Mouse (Mus musculus): ENCODE measurements at regions not wholly inside any gene's neighbourhood (a gene's known extent, or its start where the extent isn't known, plus 50 kb on each side); places are given as distances from the start of the nearest gene placed in this dataset.

- TF ChIP-seq CTCF (IDR thresholded peaks at IDR 0.05; ENCODE audit: extremely low read depth, insufficient read depth, low read length) (no peak), POLR2A (IDR thresholded peaks at IDR 0.05; ENCODE audit: extremely low read depth, insufficient read depth, low read length) (no peak)
These were observed 73.1 kb upstream of the Msx1 start for GRCm38 (mm10) chr5:37897501-37897900.
